Mouse (Mus musculus): ENCODE results near the gene Pik3c2g. TPM values are rescaled to one million over a fixed set of nuclear protein-coding genes. Genes with fewer than 3 reads are reported as not detected.

Pik3c2g gene
- polyA plus RNA-seq, 1 experiment, result not detected

DNA sequence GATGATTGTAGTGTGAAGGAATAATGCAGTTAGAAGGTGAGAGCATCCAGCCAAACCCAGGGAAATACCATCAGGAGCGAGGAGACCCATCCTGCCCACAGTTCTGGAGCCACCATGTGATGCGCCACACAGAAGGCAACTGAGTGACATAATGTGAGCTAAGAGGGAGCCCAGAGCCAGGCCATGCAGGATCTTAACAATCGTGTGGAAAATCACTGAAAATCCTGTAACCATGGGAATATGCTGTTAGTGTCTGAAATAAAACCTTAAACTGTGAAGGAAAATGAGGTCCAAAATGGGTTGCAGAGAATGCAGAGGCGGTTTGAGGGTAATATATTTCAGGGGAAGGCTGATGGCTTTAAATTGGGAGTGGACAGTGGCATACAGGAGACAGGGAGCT is 31.8 kb downstream of the Pik3c2g start:
- no peaks in the 10 kb centered on the region for H3K27me3 ChIP-seq (ENCODE audit: control insufficient read depth, insufficient read depth, insufficient read length)
- no peak overlapping the region for H3ac ChIP-seq (ENCODE audit: control insufficient read depth, insufficient read length)
- no peaks in the 10 kb centered on the region for H3K79me2 ChIP-seq (ENCODE audit: control insufficient read depth, insufficient read depth)
- TF ChIP-seq MYOD1 (IDR thresholded peaks at IDR 0.05; ENCODE audit: control insufficient read depth in 1 of 3, insufficient read length in 2 of 3, low read depth in 2 of 3) (no peak), CEBPB (IDR thresholded peaks at IDR 0.05; ENCODE audit: insufficient read depth, poor library complexity, severe bottlenecking) (no peak), POLR2AphosphoS2 (IDR thresholded peaks at IDR 0.05; ENCODE audit: insufficient read length, low read depth) (no peak), USF1 (IDR thresholded peaks at IDR 0.05; ENCODE audit: low read depth) (no peak), TCF3 (IDR thresholded peaks at IDR 0.05; ENCODE audit: insufficient read length, low read depth) (no peak), MAX (IDR thresholded peaks at IDR 0.05; ENCODE audit: low read depth) (no peak), TCF12 (IDR thresholded peaks at IDR 0.05; ENCODE audit: insufficient read depth, poor library complexity, severe bottlenecking) (no peak), REST (IDR thresholded peaks at IDR 0.05; ENCODE audit: insufficient read depth, insufficient read length) (no peak), MYOG (IDR thresholded peaks at IDR 0.05; ENCODE audit: control insufficient read depth in 1 of 3, insufficient read depth in 1 of 3, insufficient read length in 2 of 3, low read depth in 2 of 3) (no peak), E2F4 (IDR thresholded peaks at IDR 0.05; ENCODE audit: insufficient read depth) (no peak), SRF (IDR thresholded peaks at IDR 0.05; ENCODE audit: control insufficient read depth, insufficient read length, low read depth) (no peak), POLR2A (IDR thresholded peaks at IDR 0.05; ENCODE audit: insufficient read length, low read depth) (no peak)
- H3K36me3 ChIP-seq (ENCODE audit: control insufficient read depth, insufficient read depth), result no peaks in the 10 kb centered on the region
- H3K4me2 ChIP-seq (ENCODE audit: low read depth), result no peak overlapping the region
- no peak overlapping the region for H3K4me3 ChIP-seq

DNA sequence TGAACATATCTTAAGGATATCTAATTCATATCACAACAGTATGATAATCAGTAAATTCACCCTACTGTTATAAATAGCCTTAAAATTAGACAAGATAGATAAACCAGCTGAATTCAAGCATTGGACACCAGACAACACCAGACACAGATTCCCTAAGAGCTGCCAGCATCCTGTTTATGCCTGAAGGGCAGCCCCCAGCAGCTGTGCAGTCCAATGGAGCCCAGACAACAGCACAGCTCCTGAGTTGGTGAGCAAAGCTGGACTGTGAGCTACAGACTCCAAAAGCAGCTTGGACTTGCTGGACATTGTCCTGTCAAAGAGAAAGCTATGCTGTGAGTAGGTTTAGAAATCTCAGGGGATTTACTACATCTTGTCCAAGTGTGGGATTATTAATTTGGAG is 37.7 kb downstream of the Pik3c2g start:
- TF ChIP-seq E2F4 (IDR thresholded peaks at IDR 0.05; ENCODE audit: insufficient read depth) (no peak), POLR2AphosphoS2 (IDR thresholded peaks at IDR 0.05; ENCODE audit: insufficient read length, low read depth) (no peak), TCF3 (IDR thresholded peaks at IDR 0.05; ENCODE audit: insufficient read length, low read depth) (no peak), USF1 (IDR thresholded peaks at IDR 0.05; ENCODE audit: low read depth) (no peak), CEBPB (IDR thresholded peaks at IDR 0.05; ENCODE audit: insufficient read depth, poor library complexity, severe bottlenecking) (no peak), SRF (IDR thresholded peaks at IDR 0.05; ENCODE audit: control insufficient read depth, insufficient read length, low read depth) (no peak), POLR2A (IDR thresholded peaks at IDR 0.05; ENCODE audit: insufficient read length, low read depth) (no peak), REST (IDR thresholded peaks at IDR 0.05; ENCODE audit: insufficient read depth, insufficient read length) (no peak), MYOG (IDR thresholded peaks at IDR 0.05; ENCODE audit: control insufficient read depth in 1 of 3, insufficient read depth in 1 of 3, insufficient read length in 2 of 3, low read depth in 2 of 3) (no peak), MAX (IDR thresholded peaks at IDR 0.05; ENCODE audit: low read depth) (no peak), TCF12 (IDR thresholded peaks at IDR 0.05; ENCODE audit: insufficient read depth, poor library complexity, severe bottlenecking) (no peak), MYOD1 (IDR thresholded peaks at IDR 0.05; ENCODE audit: control insufficient read depth in 1 of 3, insufficient read length in 2 of 3, low read depth in 2 of 3) (no peak)
- H3K27me3 ChIP-seq (ENCODE audit: control insufficient read depth, insufficient read depth, insufficient read length), result no peaks in the 10 kb centered on the region
- H3K36me3 ChIP-seq (ENCODE audit: control insufficient read depth, insufficient read depth), result no peaks in the 10 kb centered on the region
- no peaks in the 10 kb centered on the region for H3K79me2 ChIP-seq (ENCODE audit: control insufficient read depth, insufficient read depth)
- H3ac ChIP-seq (ENCODE audit: control insufficient read depth, insufficient read length), result no peak overlapping the region
- no peak overlapping the region for H3K4me3 ChIP-seq
- H3K4me2 ChIP-seq (ENCODE audit: low read depth), result no peak overlapping the region

- Histone ChIP-seq H3ac (ENCODE audit: control insufficient read depth, insufficient read length) (no peak overlapping the region), H3K27me3 (ENCODE audit: control insufficient read depth, insufficient read depth, insufficient read length) (no peaks in the 10 kb centered on the region), H3K36me3 (ENCODE audit: control insufficient read depth, insufficient read depth) (no peaks in the 10 kb centered on the region), H3K4me2 (ENCODE audit: low read depth) (no peak overlapping the region), H3K4me3 (no peak overlapping the region), H3K79me2 (ENCODE audit: control insufficient read depth, insufficient read depth) (no peaks in the 10 kb centered on the region)
- no peak for TF ChIP-seq SRF (IDR thresholded peaks at IDR 0.05; ENCODE audit: control insufficient read depth, insufficient read length, low read depth)
- no peak for TF ChIP-seq MYOD1 (IDR thresholded peaks at IDR 0.05; ENCODE audit: control insufficient read depth in 1 of 3, insufficient read length in 2 of 3, low read depth in 2 of 3)
- no peak for TF ChIP-seq MYOG (IDR thresholded peaks at IDR 0.05; ENCODE audit: control insufficient read depth in 1 of 3, insufficient read depth in 1 of 3, insufficient read length in 2 of 3, low read depth in 2 of 3)
- no peak for TF ChIP-seq USF1 (IDR thresholded peaks at IDR 0.05; ENCODE audit: low read depth)
- TF ChIP-seq POLR2AphosphoS2 (IDR thresholded peaks at IDR 0.05; ENCODE audit: insufficient read length, low read depth), result no peak
- TF ChIP-seq TCF3 (IDR thresholded peaks at IDR 0.05; ENCODE audit: insufficient read length, low read depth), result no peak
- no peak for TF ChIP-seq POLR2A (IDR thresholded peaks at IDR 0.05; ENCODE audit: insufficient read length, low read depth)
- TF ChIP-seq CEBPB (IDR thresholded peaks at IDR 0.05; ENCODE audit: insufficient read depth, poor library complexity, severe bottlenecking), result no peak
- TF ChIP-seq REST (IDR thresholded peaks at IDR 0.05; ENCODE audit: insufficient read depth, insufficient read length), result no peak
- no peak for TF ChIP-seq E2F4 (IDR thresholded peaks at IDR 0.05; ENCODE audit: insufficient read depth)
- TF ChIP-seq MAX (IDR thresholded peaks at IDR 0.05; ENCODE audit: low read depth), result no peak
- no peak for TF ChIP-seq TCF12 (IDR thresholded peaks at IDR 0.05; ENCODE audit: insufficient read depth, poor library complexity, severe bottlenecking)
These were observed 47.5 kb downstream of the Pik3c2g start for GRCm38 (mm10) chr6:139634561-139634960.

DNA sequence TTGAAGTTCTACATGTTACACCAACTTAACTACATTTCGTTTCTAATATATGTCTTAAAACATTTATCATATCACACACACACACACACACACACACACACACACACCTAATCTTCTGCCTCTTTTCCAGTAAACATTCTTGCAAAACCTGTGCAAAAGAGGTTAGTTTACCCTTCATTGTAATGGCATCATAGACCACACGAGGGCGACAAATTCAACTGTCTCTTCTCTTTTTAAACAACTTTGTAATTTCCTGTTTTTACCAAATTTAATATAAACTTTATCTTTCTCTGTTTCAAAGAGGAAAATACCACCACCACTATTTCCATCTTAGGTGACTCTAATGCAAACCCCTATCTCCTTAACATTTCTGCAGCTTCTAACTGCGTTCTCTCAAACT is 68.4 kb downstream of the Pik3c2g start:
- no peak overlapping the region for H3K4me3 ChIP-seq
- H3K36me3 ChIP-seq (ENCODE audit: control insufficient read depth, insufficient read depth), result no peaks in the 10 kb centered on the region
- no peaks in the 10 kb centered on the region for H3K79me2 ChIP-seq (ENCODE audit: control insufficient read depth, insufficient read depth)
- H3ac ChIP-seq (ENCODE audit: control insufficient read depth, insufficient read length), result no peak overlapping the region
- TF ChIP-seq TCF3 (IDR thresholded peaks at IDR 0.05; ENCODE audit: insufficient read length, low read depth) (no peak), MYOD1 (IDR thresholded peaks at IDR 0.05; ENCODE audit: control insufficient read depth in 1 of 3, insufficient read length in 2 of 3, low read depth in 2 of 3) (no peak), TCF12 (IDR thresholded peaks at IDR 0.05; ENCODE audit: insufficient read depth, poor library complexity, severe bottlenecking) (no peak), SRF (IDR thresholded peaks at IDR 0.05; ENCODE audit: control insufficient read depth, insufficient read length, low read depth) (no peak), MYOG (IDR thresholded peaks at IDR 0.05; ENCODE audit: control insufficient read depth in 1 of 3, insufficient read depth in 1 of 3, insufficient read length in 2 of 3, low read depth in 2 of 3) (no peak), MAX (IDR thresholded peaks at IDR 0.05; ENCODE audit: low read depth) (no peak), USF1 (IDR thresholded peaks at IDR 0.05; ENCODE audit: low read depth) (no peak), POLR2AphosphoS2 (IDR thresholded peaks at IDR 0.05; ENCODE audit: insufficient read length, low read depth) (no peak), E2F4 (IDR thresholded peaks at IDR 0.05; ENCODE audit: insufficient read depth) (no peak)
- H3K27me3 ChIP-seq (ENCODE audit: control insufficient read depth, insufficient read depth, insufficient read length), result no peaks in the 10 kb centered on the region
- H3K4me2 ChIP-seq (ENCODE audit: low read depth), result no peak overlapping the region
